Comparison of ENCODE assay signal across 8 mouse cellular contexts in genomic region chr13:95961905-95962304, GRCm38 (mm10).
DNase-seq lines count a peak whose midpoint lies in the region; ATAC-seq and TF ChIP-seq lines count a peak whose summit lies in the region.

No protein-coding gene starts in this region.

- no peaks in the 10 kb centered on the region for H3K36me3 ChIP-seq in heart, embryonic 10.5 days
- no peaks in the 10 kb centered on the region for H3K36me3 ChIP-seq in forebrain, embryonic 15.5 days
- H3K36me3 ChIP-seq in liver, embryonic 14.5 days (replicated peaks; ENCODE audit: control insufficient read depth, insufficient read depth, low read depth), result no peaks in the 10 kb centered on the region

- WGBS in heart, embryonic 10.5 days, result 15% methylated on average over 7 of the region's 7 CpGs
- 22% methylated on average over 7 of the region's 7 CpGs for WGBS in forebrain, embryonic 15.5 days
- WGBS in liver, embryonic 14.5 days (ENCODE audit: insufficient replicate concordance), result 29% methylated on average over 7 of the region's 7 CpGs

- H3K27me3 ChIP-seq in heart, embryonic 10.5 days (ENCODE audit: insufficient read depth, poor library complexity, severe bottlenecking), result peaks cover 6% of the 10 kb centered on the region; the same call in 1 of the 2 replicates
- no peaks in the 10 kb centered on the region for H3K27me3 ChIP-seq in forebrain, embryonic 15.5 days
- no peaks in the 10 kb centered on the region for H3K27me3 ChIP-seq in liver, embryonic 14.5 days (ENCODE audit: control insufficient read depth, insufficient read depth, low read length)

- H3K4me2 ChIP-seq in forebrain, embryonic 15.5 days (replicated peaks), result peak overlapping the region; percentile 80
- H3K4me2 ChIP-seq in liver, embryonic 14.5 days (ENCODE audit: low read depth), result peak overlapping the region; percentile 87

- 0 out of 2 replicates have a peak, but pooled peaks have one; percentile 8 for TF ChIP-seq EP300 in liver, embryonic 14.5 days (IDR thresholded peaks at IDR 0.05; ENCODE audit: low read depth)

- DNase-seq in heart, embryonic 10.5 days (ENCODE audit: low spot score), result no peak
- DNase-seq in heart, postnatal 14 days, result no peak
- DNase-seq in CD4-positive, CD25-positive, alpha-beta regulatory T cell, adult 2 months (ENCODE audit: low read depth, low spot score), result peak; percentile 76
- DNase-seq in liver, embryonic 14.5 days (ENCODE audit: low read depth in 3 of 3, low spot score in 3 of 3), result no peak
- no peak for DNase-seq in natural killer cell, adult 2 months (ENCODE audit: low spot score in 2 of 2)
- DNase-seq in gastrocnemius, postnatal 36 days, result no peak
- no peak for DNase-seq in layer of hippocampus, adult 18-20 months (ENCODE audit: low spot score in 2 of 2)

- ATAC-seq in forebrain, embryonic 15.5 days (replicated peaks), result 0 out of 2 replicates have a peak, but pooled peaks have one; percentile 37
- no peak for ATAC-seq in liver, embryonic 14.5 days (ENCODE audit: insufficient read depth)

- H3K4me3 ChIP-seq in heart, embryonic 10.5 days, result peak overlapping the region; percentile 59
- peak overlapping the region; percentile 42; the same call in 1 of the 2 replicates for H3K4me3 ChIP-seq in forebrain, embryonic 15.5 days
- peak overlapping the region; percentile 55 to 56; a peak in 3 of 4 replicates for H3K4me3 ChIP-seq in liver, embryonic 14.5 days (ENCODE audit: insufficient read depth in 1 of 2, low read depth in 2 of 2, low read length in 2 of 2)

- no peak for TF ChIP-seq CTCF in liver, embryonic 14.5 days (IDR thresholded peaks at IDR 0.05; ENCODE audit: low read depth)

- intact Hi-C loops in heart, postnatal 14 days (cut with DNase I), result no loop called here
- intact Hi-C loops in gastrocnemius, postnatal 36 days (cut with DNase I), result no loop called here

- H3K9me3 ChIP-seq in heart, embryonic 10.5 days, result no peaks in the 10 kb centered on the region
- H3K9me3 ChIP-seq in forebrain, embryonic 15.5 days, result no peaks in the 10 kb centered on the region
- no peaks in the 10 kb centered on the region for H3K9me3 ChIP-seq in liver, embryonic 14.5 days (ENCODE audit: control insufficient read depth, low read length)

- no peak overlapping the region for H3K9ac ChIP-seq in forebrain, embryonic 15.5 days (replicated peaks)
- H3K9ac ChIP-seq in liver, embryonic 14.5 days (replicated peaks), result peak overlapping the region; percentile 32

- peak overlapping the region; percentile 80; the same call in 1 of the 2 replicates for H3K27ac ChIP-seq in heart, embryonic 10.5 days
- no peak overlapping the region for H3K27ac ChIP-seq in forebrain, embryonic 15.5 days (replicated peaks)
- H3K27ac ChIP-seq in liver, embryonic 14.5 days, result peak overlapping the region; percentile 51; the same call in 1 of the 2 replicates

- H3K4me1 ChIP-seq in heart, embryonic 10.5 days, result peaks cover 42% of the 10 kb centered on the region
- peaks cover 33% of the 10 kb centered on the region for H3K4me1 ChIP-seq in forebrain, embryonic 15.5 days
- H3K4me1 ChIP-seq in liver, embryonic 14.5 days (replicated peaks; ENCODE audit: control insufficient read depth in 2 of 2, insufficient read depth in 2 of 2, low read length in 1 of 2), result peaks cover 46 to 54% of the 10 kb centered on the region in 2 experiments
